Mouse (Mus musculus) CH12.LX (cell line): Measurements from ENCODE around the gene Fam69a. TPM values are rescaled to one million over a fixed set of nuclear protein-coding genes. Genes with fewer than 3 reads are reported as not detected.
A peak's percentile ranks its signal among the peaks of the same experiment; 100 is the strongest.

Experiments used
- DNase-seq: peaks from one replicate; pipeline ENCODE4 v3.0.0-alpha.2; 2013; ENCODE audit errors: extremely low read depth
- H3K27ac ChIP-seq: 2 replicates; pipeline ENCODE4 v1.5.1; 2012; ENCODE audit warnings: low read depth, mild to moderate bottlenecking, control low read depth, moderate library complexity; ENCODE audit not compliant: insufficient read depth
- H3K27me3 ChIP-seq: replicated peaks from 2 replicates; pipeline ENCODE3; 2012; ENCODE audit warnings: inconsistent platforms
- H3K36me3 ChIP-seq, 2 experiments: replicated peaks in 1 of 2; 2 replicates each; pipeline versions ENCODE3 to v1.6.1; 2012; ENCODE audit warnings: inconsistent platforms in 1 of 2, low read length in 1 of 2, mild to moderate bottlenecking in 1 of 2, mixed read lengths in 1 of 2, moderate library complexity in 1 of 2; ENCODE audit not compliant: control insufficient read depth in 1 of 2, insufficient read depth in 1 of 2
- H3K4me1 ChIP-seq, 2 experiments: 2 replicates each; pipeline ENCODE4 v1.6.1; 2012; ENCODE audit warnings: inconsistent platforms in 1 of 2, moderate library complexity in 1 of 2; ENCODE audit not compliant: insufficient read depth in 2 of 2, control insufficient read depth in 1 of 2
- H3K4me2 ChIP-seq: 2 replicates; pipeline ENCODE4 v1.6.1; 2012; ENCODE audit warnings: low read depth, mild to moderate bottlenecking, control low read depth; ENCODE audit not compliant: poor library complexity, insufficient read depth, severe bottlenecking
- H3K4me3 ChIP-seq, 3 experiments: fragments of 150-350 bp in 1 of 3; sonication (generic) in 1 of 3; replicated peaks in 1 of 3; 2 replicates each; pipeline versions ENCODE3 to v1.5.1; 2011 to 2012; ENCODE audit warnings: low read depth in 2 of 3, low read length in 2 of 3, mild to moderate bottlenecking in 2 of 3, moderate library complexity in 2 of 3, control low read depth in 1 of 3, improper control_type of control experiment in 1 of 3, inconsistent platforms in 1 of 3, mixed read lengths in 1 of 3; ENCODE audit not compliant: poor library complexity in 1 of 3
- H3K79me2 ChIP-seq: replicated peaks from 2 replicates; pipeline ENCODE4 v1.6.1; 2012; ENCODE audit warnings: mild to moderate bottlenecking, moderate library complexity; ENCODE audit not compliant: control insufficient read depth, poor library complexity, insufficient read depth, severe bottlenecking; ENCODE audit errors: extremely low read depth
- H3K9ac ChIP-seq: 2 replicates; pipeline ENCODE4 v1.6.1; 2012; ENCODE audit warnings: low read depth, mild to moderate bottlenecking, control low read depth, moderate library complexity; ENCODE audit not compliant: insufficient read depth
- H3K9me3 ChIP-seq: replicated peaks from 2 replicates; pipeline ENCODE3; 2012; ENCODE audit warnings: low read length, inconsistent platforms, mixed read lengths
- BHLHE40 ChIP-seq: IDR thresholded peaks from 2 replicates; pipeline ENCODE4 v1.6.1; 2011; ENCODE audit warnings: mild to moderate bottlenecking, low read depth, low read length, improper control_type of control experiment
- CHD1 ChIP-seq: IDR thresholded peaks from 2 replicates; pipeline ENCODE4 v1.6.1; 2012; ENCODE audit warnings: low read depth, low read length, improper control_type of control experiment, inconsistent platforms
- CHD2 ChIP-seq: IDR thresholded peaks from 2 replicates; pipeline ENCODE4 v1.6.1; 2011; ENCODE audit warnings: low read length, improper control_type of control experiment
- CTCF ChIP-seq, 2 experiments: IDR thresholded peaks in 1 of 2; conservative IDR thresholded peaks in 1 of 2; 2 replicates each; pipeline ENCODE4 v1.5.1; 2011 to 2012; ENCODE audit warnings: low read depth in 2 of 2, low read length in 2 of 2, improper control_type of control experiment in 1 of 2, inconsistent platforms in 1 of 2, mild to moderate bottlenecking in 1 of 2, moderate library complexity in 1 of 2
- E2F4 ChIP-seq: IDR thresholded peaks from 2 replicates; pipeline ENCODE4 v1.6.1; 2011; ENCODE audit warnings: low read depth, low read length, improper control_type of control experiment; ENCODE audit not compliant: insufficient replicate concordance
- ELF1 ChIP-seq: IDR thresholded peaks from 2 replicates; pipeline ENCODE4 v1.6.1; 2014; ENCODE audit warnings: low read depth, mild to moderate bottlenecking, inconsistent platforms, low read length, improper control_type of control experiment
- EP300 ChIP-seq: IDR thresholded peaks from 2 replicates; pipeline ENCODE4 v1.6.1; 2011; ENCODE audit warnings: low read length, improper control_type of control experiment
- ETS1 ChIP-seq: conservative IDR thresholded peaks from 2 replicates; pipeline ENCODE4 v1.6.1; 2012; ENCODE audit warnings: low read depth, mild to moderate bottlenecking, inconsistent platforms, low read length, improper control_type of control experiment, moderate library complexity
- GABPA ChIP-seq: IDR thresholded peaks from 2 replicates; pipeline ENCODE4 v1.6.1; 2012; ENCODE audit warnings: low read depth, low read length, improper control_type of control experiment, inconsistent platforms; ENCODE audit not compliant: insufficient replicate concordance
- HCFC1 ChIP-seq: IDR thresholded peaks from 2 replicates; pipeline ENCODE4 v1.6.1; 2012; ENCODE audit warnings: low read depth, mild to moderate bottlenecking, inconsistent platforms, low read length, improper control_type of control experiment
- IRF4 ChIP-seq: IDR thresholded peaks from 2 replicates; pipeline ENCODE4 v1.6.1; 2014; ENCODE audit warnings: low read depth, mild to moderate bottlenecking, inconsistent platforms, low read length, improper control_type of control experiment
- KAT2A ChIP-seq: IDR thresholded peaks from 2 replicates; pipeline ENCODE4 v1.6.1; 2012; ENCODE audit warnings: low read length, improper control_type of control experiment, inconsistent platforms; ENCODE audit not compliant: insufficient replicate concordance
- MAX ChIP-seq: IDR thresholded peaks from 2 replicates; pipeline ENCODE4 v1.6.1; 2011; ENCODE audit warnings: low read length, improper control_type of control experiment
- MEF2A ChIP-seq: IDR thresholded peaks from 2 replicates; pipeline ENCODE4 v1.6.1; 2014; ENCODE audit warnings: low read depth, mild to moderate bottlenecking, inconsistent platforms, low read length, improper control_type of control experiment, borderline replicate concordance
- MXI1 ChIP-seq: IDR thresholded peaks from 2 replicates; pipeline ENCODE4 v1.6.1; 2011; ENCODE audit warnings: mild to moderate bottlenecking, low read depth, low read length, improper control_type of control experiment
- MYC ChIP-seq: IDR thresholded peaks from 2 replicates; pipeline ENCODE4 v1.6.1; 2011; ENCODE audit warnings: low read depth, mild to moderate bottlenecking, improper control_type of control experiment, low read length
- RCOR1 ChIP-seq: conservative IDR thresholded peaks from 2 replicates; pipeline ENCODE4 v1.6.1; 2012; ENCODE audit warnings: low read depth, mild to moderate bottlenecking, inconsistent platforms, low read length, improper control_type of control experiment
- SIN3A ChIP-seq: IDR thresholded peaks from 2 replicates; pipeline ENCODE4 v1.6.1; 2012; ENCODE audit warnings: low read length, improper control_type of control experiment, inconsistent platforms
- UBTF ChIP-seq: IDR thresholded peaks from 2 replicates; pipeline ENCODE4 v1.6.1; 2012; ENCODE audit warnings: low read depth, mild to moderate bottlenecking, inconsistent platforms, low read length, improper control_type of control experiment, moderate library complexity
- USF1 ChIP-seq: IDR thresholded peaks from 2 replicates; pipeline ENCODE4 v1.6.1; 2014; ENCODE audit warnings: low read depth, mild to moderate bottlenecking, inconsistent platforms, low read length, improper control_type of control experiment
- USF2 ChIP-seq: conservative IDR thresholded peaks from 2 replicates; pipeline ENCODE4 v1.6.1; 2011; ENCODE audit warnings: low read depth, low read length, improper control_type of control experiment
- ZC3H11A ChIP-seq: IDR thresholded peaks from 2 replicates; pipeline ENCODE4 v1.6.1; 2012; ENCODE audit warnings: low read depth, mild to moderate bottlenecking, inconsistent platforms, low read length, improper control_type of control experiment
- ZKSCAN1 ChIP-seq: IDR thresholded peaks from 2 replicates; pipeline ENCODE4 v1.6.1; 2012; ENCODE audit warnings: low read depth, inconsistent platforms, low read length, improper control_type of control experiment, borderline replicate concordance
- ZMIZ1 ChIP-seq: IDR thresholded peaks from 2 replicates; pipeline ENCODE4 v1.6.1; 2012; ENCODE audit warnings: low read depth, mild to moderate bottlenecking, inconsistent platforms, low read length, improper control_type of control experiment
- ZNF384 ChIP-seq: IDR thresholded peaks from 2 replicates; pipeline ENCODE4 v1.6.1; 2012; ENCODE audit warnings: low read depth, low read length, improper control_type of control experiment, inconsistent platforms
- dilution Hi-C: fragments of 300-500 bp; cut with MboI; formaldehyde crosslinking; loops from 2 replicates; pipeline ENCODE4 v1.14.3; 2020; ENCODE audit warnings: low sequenced_read_pairs; ENCODE audit not compliant: extremely low pct_unique_long_range_greater_than_20kb, extremely low pct_ligation_motif_present
- in situ Hi-C: fragments of 300-500 bp; cut with MboI; formaldehyde crosslinking; loops from 3 replicates; pipeline ENCODE4 v1.14.3; 2019; ENCODE audit warnings: low sequenced_read_pairs, low pct_ligation_motif_present, low pct_unique_long_range_greater_than_20kb, mixed read lengths
- polyA plus RNA-seq: library from polyadenylated mRNA; unstranded; fragments of >175 nt; gene quantifications from 2 replicates; pipeline ENCODE4 v1.2.1, GENCODE M21; 2012; ENCODE audit warnings: low read depth; ENCODE audit not compliant: insufficient read length
- total RNA-seq, 2 experiments: library from RNA; depleted of rRNA; stranded (reverse); fragments of 300-350 nt in 1 of 2; fragments of >200 nt in 1 of 2; gene quantifications; 2 replicates each; pipeline ENCODE4 v1.2.3; 2012 to 2014

Fam69a gene
- total and polyA plus RNA-seq, 3 experiments: 4.2 to 14.2 (median 6.5) TPM

DNA sequence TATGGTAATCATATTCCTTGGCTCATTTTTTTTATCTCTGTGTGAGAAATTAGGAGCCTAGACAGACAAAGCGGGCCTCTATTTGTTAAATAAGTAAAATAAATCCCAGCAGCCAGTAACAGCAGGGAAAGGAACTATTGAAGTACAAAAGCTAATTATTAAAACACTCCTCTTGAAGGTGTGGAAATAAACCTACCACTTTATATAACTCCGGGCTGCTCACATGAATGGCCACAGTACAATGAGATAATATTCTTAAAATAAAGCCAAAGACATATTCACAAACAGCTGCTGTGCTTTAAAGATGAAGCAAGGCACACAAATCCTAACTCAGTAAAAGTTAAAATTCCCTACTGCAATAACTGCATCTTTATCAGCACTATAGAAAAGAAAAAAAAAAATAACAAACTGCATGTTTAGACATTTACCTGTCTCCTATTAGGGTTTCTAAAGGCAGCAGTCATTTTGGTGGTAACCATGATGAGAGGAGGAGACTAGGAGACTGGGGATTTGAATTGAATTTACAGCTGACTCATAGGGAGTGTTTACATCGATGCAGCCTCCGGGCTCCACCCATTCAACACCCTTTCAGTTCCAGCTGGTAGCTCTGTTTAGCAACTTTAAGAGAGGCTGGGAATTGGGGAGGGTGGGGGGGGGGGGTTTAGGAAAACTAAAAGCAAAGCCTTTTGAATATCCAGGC, 112.2 kb downstream of the Fam69a start, which contains the start of gene Evi5:
TSS of gene Evi5 (minus strand) at position 547 of the 700 bp plus-strand sequence.
- dilution Hi-C loops: no loop called here
- H3K4me2 ChIP-seq: peak within 1 kb of the TSS; percentile 9; the same call in 1 of the 2 replicates
- DNase-seq: no peak
- H3K36me3 ChIP-seq: no peaks in the 10 kb centered on the region
- no peaks in the 10 kb centered on the region for H3K79me2 ChIP-seq
- peaks cover 0 to 11% of the 10 kb centered on the region in 2 experiments; a peak in 2 of 4 replicates for H3K4me1 ChIP-seq
- no peak within 1 kb of the TSS for H3K27ac ChIP-seq
- in situ Hi-C loops: loop anchor here (25.0 kb wide), 1 partner anchor 262 kb away; no protein-coding TSS in a partner anchor
- no peak for TF ChIP-seq ZC3H11A
- TF ChIP-seq GABPA: no peak
- no peak for TF ChIP-seq CHD1
- no peak for TF ChIP-seq MEF2A
- no peak for TF ChIP-seq USF1
- no peak for TF ChIP-seq ZKSCAN1
- no peak for TF ChIP-seq MXI1
- no peak for TF ChIP-seq BHLHE40
- no peak for TF ChIP-seq MAX
- TF ChIP-seq KAT2A: no peak
- TF ChIP-seq SIN3A: no peak
- TF ChIP-seq MYC: no peak
- no peak for TF ChIP-seq ELF1
- TF ChIP-seq USF2: no peak
- no peak for TF ChIP-seq EP300
- TF ChIP-seq, all 38 proteins: peak for 0
- no peaks in the 10 kb centered on the region for H3K9me3 ChIP-seq
- H3K9ac ChIP-seq: no peak within 1 kb of the TSS
- no peak within 1 kb of the TSS for H3K4me3 ChIP-seq
- peaks cover 9% of the 10 kb centered on the region for H3K27me3 ChIP-seq

GRCm38 (mm10) chr5:107873886-107874302, 113.0 kb downstream of the Fam69a start:
- H3K4me3 ChIP-seq: no peak overlapping the region
- H3K4me1 ChIP-seq: peaks cover 0 to 17% of the 10 kb centered on the region in 2 experiments; a peak in 2 of 4 replicates
- H3K27ac ChIP-seq: no peak overlapping the region
- dilution Hi-C loops (no loop called here), in situ Hi-C loops (no loop called here)
- no peaks in the 10 kb centered on the region for H3K36me3 ChIP-seq
- H3K27me3 ChIP-seq: peaks cover 9% of the 10 kb centered on the region
- TF ChIP-seq E2F4 (no peak), RCOR1 (no peak), ZC3H11A (no peak), MYC (no peak), IRF4 (no peak), MAX (no peak), HCFC1 (no peak), ZMIZ1 (no peak), CHD2 (no peak), CTCF (conservative IDR thresholded peaks at IDR 0.05 in 1 of 2, IDR thresholded peaks at IDR 0.05 in 1 of 2; ENCODE audit: low read depth in 2 of 2, low read length in 2 of 2) (no peak), UBTF (no peak), MXI1 (no peak), ZNF384 (no peak), ETS1 (no peak)
- no peak for DNase-seq
- H3K9me3 ChIP-seq: no peaks in the 10 kb centered on the region
- no peaks in the 10 kb centered on the region for H3K79me2 ChIP-seq
- H3K9ac ChIP-seq: no peak overlapping the region
- H3K4me2 ChIP-seq: no peak overlapping the region
